Mouse (Mus musculus) gastrocnemius, postnatal 10 days (tissue): ENCODE results near the gene Zfp385b. TPM values are rescaled to one million over a fixed set of nuclear protein-coding genes. Genes with fewer than 3 reads are reported as not detected.
A peak's percentile ranks its signal among the peaks of the same experiment; 100 is the strongest.

ENCODE experiments used
- DNase-seq: peaks from one replicate; pipeline ENCODE4 v3.0.0; 2021; ENCODE audit warnings: mixed read lengths
- total RNA-seq, 2 experiments: library from RNA; stranded (reverse); gene quantifications; 2 replicates each; pipeline ENCODE4 v1.2.3; 2021

The Zfp385b gene
- total RNA-seq, 2 experiments from 2014 or later, result 5.2 to 7.1 TPM

GRCm38 (mm10) chr2:77705476-77705875 is 114.0 kb downstream of the Zfp385b start:
- no peak for DNase-seq

GRCm38 (mm10) chr2:77703080-77703479 is 116.4 kb downstream of the Zfp385b start:
- DNase-seq, result no peak

- DNase-seq, result no peak
Measured at GRCm38 (mm10) chr2:77691174-77691573, 128.3 kb downstream of the Zfp385b start.

- DNase-seq, result no peak
Measured at GRCm38 (mm10) chr2:77690316-77690715, 129.1 kb downstream of the Zfp385b start.

GRCm38 (mm10) chr2:77688651-77689050 is 130.8 kb downstream of the Zfp385b start:
- DNase-seq, result no peak

- DNase-seq, result no peak
Measured at GRCm38 (mm10) chr2:77684088-77684487, 135.4 kb downstream of the Zfp385b start.

GRCm38 (mm10) chr2:77682205-77682604 is 137.2 kb downstream of the Zfp385b start:
- no peak for DNase-seq

GRCm38 (mm10) chr2:77681741-77682140 is 137.7 kb downstream of the Zfp385b start:
- no peak for DNase-seq

- no peak for DNase-seq
Measured at GRCm38 (mm10) chr2:77673770-77674169, 145.7 kb downstream of the Zfp385b start.

- DNase-seq, result no peak
Measured at GRCm38 (mm10) chr2:77672215-77672905, 147.1 kb downstream of the Zfp385b start.

GRCm38 (mm10) chr2:77662171-77662570 is 157.3 kb downstream of the Zfp385b start:
- DNase-seq, result no peak

GRCm38 (mm10) chr2:77653686-77654085 is 165.8 kb downstream of the Zfp385b start:
- DNase-seq, result no peak

GRCm38 (mm10) chr2:77641521-77642170 is 177.8 kb downstream of the Zfp385b start:
- DNase-seq, result no peak

GRCm38 (mm10) chr2:77639993-77640392 is 179.4 kb downstream of the Zfp385b start:
- DNase-seq, result no peak

- DNase-seq, result no peak
Measured at GRCm38 (mm10) chr2:77631606-77632005, 187.8 kb downstream of the Zfp385b start.

GRCm38 (mm10) chr2:77627622-77628231 is 191.7 kb downstream of the Zfp385b start:
- no peak for DNase-seq

GRCm38 (mm10) chr2:77618686-77619085 is 200.8 kb downstream of the Zfp385b start:
- no peak for DNase-seq

GRCm38 (mm10) chr2:77610303-77610991 is 209.0 kb downstream of the Zfp385b start:
- no peak for DNase-seq

GRCm38 (mm10) chr2:77609452-77609851 is 210.0 kb downstream of the Zfp385b start:
- DNase-seq, result no peak

GRCm38 (mm10) chr2:77608666-77609065 is 210.8 kb downstream of the Zfp385b start:
- peak; percentile 39 for DNase-seq

- no peak for DNase-seq
Measured at GRCm38 (mm10) chr2:77593461-77593860, 226.0 kb downstream of the Zfp385b start.

- no peak for DNase-seq
Measured at GRCm38 (mm10) chr2:77592525-77592924, 226.9 kb downstream of the Zfp385b start.
